Mouse (Mus musculus) thymus, adult 2 months (tissue): ENCODE data around the gene Ccpg1. TPM values are rescaled to one million over a fixed set of nuclear protein-coding genes. Genes with fewer than 3 reads are reported as not detected.

ENCODE experiments used
- DNase-seq: peaks from one replicate; pipeline ENCODE4 v3.0.0; 2021
- H3K27ac ChIP-seq: fragments of 200-500 bp; 2 replicates; pipeline ENCODE4 v1.5.1; 2012; ENCODE audit warnings: low read length, control low read depth; ENCODE audit not compliant: control insufficient read depth, insufficient read depth
- H3K27me3 ChIP-seq: fragments of 200-500 bp; 2 replicates; pipeline ENCODE4 v1.6.1; 2012; ENCODE audit warnings: mild to moderate bottlenecking, low read length, moderate library complexity, mixed read lengths; ENCODE audit not compliant: control insufficient read depth, insufficient read depth
- H3K36me3 ChIP-seq: fragments of 200-500 bp; 2 replicates; pipeline ENCODE4 v1.6.1; 2012; ENCODE audit warnings: mild to moderate bottlenecking, low read length, moderate library complexity; ENCODE audit not compliant: control insufficient read depth, insufficient read depth
- H3K4me1 ChIP-seq: fragments of 200-500 bp; replicated peaks from 2 replicates; pipeline ENCODE4 v1.6.1; 2012; ENCODE audit warnings: low read length; ENCODE audit not compliant: control insufficient read depth, insufficient read depth
- H3K4me3 ChIP-seq: fragments of 200-500 bp; 2 replicates; pipeline ENCODE4 v1.5.1; 2012; ENCODE audit warnings: mild to moderate bottlenecking, low read length, control low read depth, moderate library complexity; ENCODE audit not compliant: control insufficient read depth, insufficient read depth
- CTCF ChIP-seq: fragments of 200-500 bp; IDR thresholded peaks from 2 replicates; pipeline ENCODE4 v1.5.1; 2012; ENCODE audit warnings: mild to moderate bottlenecking, control low read depth, low read length, moderate library complexity, borderline replicate concordance; ENCODE audit not compliant: control insufficient read depth, poor library complexity, insufficient read depth; ENCODE audit errors: extremely low read depth
- POLR2A ChIP-seq: fragments of 200-500 bp; IDR thresholded peaks from 2 replicates; pipeline ENCODE4 v1.6.1; 2012; ENCODE audit warnings: mild to moderate bottlenecking, low read length, control low read depth, moderate library complexity; ENCODE audit not compliant: control insufficient read depth, poor library complexity, insufficient read depth; ENCODE audit errors: extremely low read depth
- WGBS: fragments of 180-500 bp; shearing (Covaris S2); methylation state at CpG from one replicate; pipeline ENCODE4 v1.1.7; 2018; 5-methylcytosine and 5-hydroxymethylcytosine counted together
- polyA plus RNA-seq: library from polyadenylated mRNA; depleted of rRNA; stranded (reverse); fragments of >200 nt; gene quantifications from 2 replicates; pipeline ENCODE4 v1.2.3, GENCODE M21; 2012

Ccpg1 gene
- polyA plus RNA-seq, 1 experiment: 11.6 TPM

DNA sequence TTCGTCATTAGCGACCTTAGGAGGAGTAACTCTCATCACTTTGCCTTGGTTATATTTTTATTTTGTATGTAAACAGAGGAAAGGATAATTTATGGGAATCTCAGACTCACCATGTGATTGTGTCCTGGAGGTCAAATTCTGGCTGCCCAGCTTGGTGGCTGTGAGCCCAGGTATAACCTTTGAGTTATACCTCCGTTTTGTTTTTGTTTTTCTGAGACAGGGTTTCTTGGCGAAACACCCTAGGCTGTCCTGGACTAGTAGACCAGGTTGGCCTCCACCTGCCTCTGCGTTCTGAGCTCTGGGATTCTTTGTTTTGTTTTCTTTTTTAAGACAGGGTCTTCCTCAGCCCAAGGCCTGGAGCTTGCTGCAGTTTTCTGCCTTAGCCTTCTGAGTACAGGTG lies 3.5 kb downstream of the Ccpg1 start:
- H3K27me3 ChIP-seq: no peaks in the 10 kb centered on the region
- no peak overlapping the region for H3K4me3 ChIP-seq
- no peak overlapping the region for H3K27ac ChIP-seq
- TF ChIP-seq POLR2A: no peak
- no peak for TF ChIP-seq CTCF
- no peak for DNase-seq
- peaks cover 6% of the 10 kb centered on the region; the same call in 1 of the 2 replicates for H3K4me1 ChIP-seq
- H3K36me3 ChIP-seq: no peaks in the 10 kb centered on the region
- WGBS: 97% methylated on average over 5 of the region's 5 CpGs

DNA sequence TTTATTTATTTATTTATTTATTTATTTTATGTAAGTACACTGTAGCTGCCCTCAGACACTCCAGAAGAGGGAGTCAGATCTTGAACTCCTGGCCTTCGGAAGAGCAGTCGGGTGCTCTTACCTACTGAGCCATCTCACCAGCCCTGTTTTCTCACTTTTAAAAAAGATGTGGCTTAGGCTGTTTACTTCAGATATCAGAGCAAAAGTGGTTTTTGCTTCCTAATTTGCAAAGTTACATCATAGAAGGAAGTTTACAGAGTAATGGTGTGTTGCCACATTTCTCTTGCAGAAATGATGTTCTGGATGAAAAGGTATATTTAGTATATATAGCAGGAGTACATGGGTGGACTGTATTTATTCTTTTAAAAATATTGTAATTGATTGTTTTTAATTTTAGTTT lies 6.2 kb downstream of the Ccpg1 start:
- no peak for DNase-seq
- no peaks in the 10 kb centered on the region for H3K36me3 ChIP-seq
- H3K4me3 ChIP-seq: no peak overlapping the region
- H3K27ac ChIP-seq: no peak overlapping the region
- no peaks in the 10 kb centered on the region for H3K27me3 ChIP-seq
- 98% methylated on average over 2 of the region's 2 CpGs for WGBS
- peaks cover 6% of the 10 kb centered on the region; the same call in 1 of the 2 replicates for H3K4me1 ChIP-seq
- TF ChIP-seq CTCF (no peak), POLR2A (no peak)

DNA sequence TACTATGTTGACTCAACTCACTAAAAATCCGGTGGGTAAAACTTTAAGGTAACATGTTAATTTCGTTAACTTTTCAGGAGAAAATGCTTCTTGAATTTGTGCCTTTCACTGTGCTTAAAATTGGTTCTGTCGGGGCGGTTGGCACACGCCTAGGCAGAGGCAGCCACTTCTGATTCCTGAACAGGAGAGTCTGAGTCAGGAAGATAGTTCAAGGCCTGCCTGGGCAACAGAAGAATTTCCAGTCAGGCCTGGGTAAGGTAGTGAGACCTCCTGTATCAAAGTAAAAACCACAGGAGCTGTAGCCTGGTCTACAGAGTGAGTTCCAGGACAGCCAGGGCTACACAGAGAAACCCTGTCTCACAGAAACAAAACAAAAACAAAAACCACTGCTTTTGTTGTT lies 7.3 kb downstream of the Ccpg1 start:
- Histone ChIP-seq H3K36me3 (peaks cover under 1% of the 10 kb centered on the region; the same call in 1 of the 2 replicates), H3K27me3 (no peaks in the 10 kb centered on the region), H3K4me1 (peaks cover 3% of the 10 kb centered on the region; the same call in 1 of the 2 replicates), H3K27ac (no peak overlapping the region), H3K4me3 (no peak overlapping the region)
- 93% methylated on average over 5 of the region's 5 CpGs for WGBS
- no peak for TF ChIP-seq POLR2A
- TF ChIP-seq CTCF: no peak
- DNase-seq: no peak

DNA sequence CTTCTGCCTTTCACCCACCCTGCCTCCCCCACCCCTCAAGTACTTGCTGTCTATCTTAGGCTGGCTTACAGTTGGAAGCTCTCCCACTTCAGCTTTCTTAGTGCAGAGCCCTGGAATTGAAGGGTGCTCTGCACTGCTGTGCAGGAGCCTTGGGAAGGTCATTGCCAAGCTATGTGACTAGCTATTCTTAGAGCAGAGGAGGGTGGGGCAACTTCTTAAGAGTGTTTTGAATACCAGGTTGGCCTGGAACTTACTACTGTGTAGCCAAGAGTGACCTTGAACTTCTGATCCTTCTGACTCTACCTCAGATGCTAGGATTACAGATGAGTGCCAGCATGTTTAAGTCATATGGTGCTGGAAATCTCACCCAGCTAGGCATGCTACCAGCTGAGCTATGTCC lies 10.9 kb downstream of the Ccpg1 start:
- TF ChIP-seq POLR2A (no peak), CTCF (no peak)
- Histone ChIP-seq H3K36me3 (peaks cover 12% of the 10 kb centered on the region; the same call in 1 of the 2 replicates), H3K4me1 (0 out of 2 replicates have a peak, but pooled peaks cover 2% of the 10 kb centered on the region), H3K27ac (no peak overlapping the region), H3K27me3 (no peaks in the 10 kb centered on the region), H3K4me3 (no peak overlapping the region)
- DNase-seq: no peak

DNA sequence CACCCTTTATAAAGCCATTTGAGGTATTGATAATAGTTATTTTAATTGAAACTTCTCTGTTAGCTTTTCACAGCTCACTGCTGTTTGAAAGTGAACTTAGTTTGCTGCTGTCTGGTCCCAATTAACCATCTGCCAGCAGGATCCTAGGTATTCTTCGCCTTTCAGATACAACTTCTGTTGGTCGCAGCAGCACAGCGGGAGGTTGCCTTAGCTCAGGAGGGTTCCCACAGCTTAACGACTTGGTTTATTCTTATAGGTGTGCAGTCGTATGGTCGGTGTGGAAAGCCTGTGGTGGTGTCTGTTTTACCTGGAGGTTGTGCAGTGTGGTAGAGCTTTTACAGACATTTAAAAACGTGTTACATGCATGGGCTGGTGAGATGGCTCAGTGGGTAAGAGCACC lies 11.6 kb downstream of the Ccpg1 start:
- 97% methylated on average over 7 of the region's 7 CpGs for WGBS
- no peak for DNase-seq
- Histone ChIP-seq H3K27me3 (no peaks in the 10 kb centered on the region), H3K4me1 (0 out of 2 replicates have a peak, but pooled peaks cover 2% of the 10 kb centered on the region), H3K27ac (no peak overlapping the region), H3K4me3 (no peak overlapping the region), H3K36me3 (peaks cover 19% of the 10 kb centered on the region)
- TF ChIP-seq CTCF (no peak), POLR2A (no peak)

DNA sequence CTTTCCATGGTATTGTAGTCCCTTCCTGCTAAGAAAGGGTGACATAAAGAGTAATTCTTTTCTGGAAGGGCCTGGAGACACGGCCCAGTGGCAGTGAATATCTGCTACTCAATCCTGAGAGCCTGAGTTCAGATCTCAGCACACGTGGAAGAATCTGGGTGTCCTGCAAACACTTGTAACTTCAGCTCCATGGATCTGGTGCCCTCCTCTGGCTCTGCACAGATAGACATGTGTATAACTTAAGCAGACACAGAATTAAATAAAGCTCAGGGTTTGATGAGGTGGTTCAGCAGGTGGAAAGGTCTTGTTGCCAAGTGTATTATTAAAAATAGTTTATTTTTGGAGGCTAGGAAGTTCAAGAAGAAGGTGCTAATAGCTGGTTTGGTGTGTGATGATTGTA lies 15.3 kb downstream of the Ccpg1 start:
- no peak for DNase-seq
- TF ChIP-seq POLR2A (no peak), CTCF (no peak)
- H3K36me3 ChIP-seq: peaks cover 36% of the 10 kb centered on the region
- H3K4me3 ChIP-seq: no peak overlapping the region
- no peak overlapping the region for H3K27ac ChIP-seq
- H3K27me3 ChIP-seq: no peaks in the 10 kb centered on the region
- H3K4me1 ChIP-seq: 0 out of 2 replicates have a peak, but pooled peaks cover 2% of the 10 kb centered on the region
- WGBS: 85% methylated on average over 2 of the region's 2 CpGs
